Mouse (Mus musculus): ENCODE measurements at regions not wholly inside any gene's neighbourhood (a gene's known extent, or its start where the extent isn't known, plus 50 kb on each side); places are given as distances from the start of the nearest gene placed in this dataset.

DNA sequence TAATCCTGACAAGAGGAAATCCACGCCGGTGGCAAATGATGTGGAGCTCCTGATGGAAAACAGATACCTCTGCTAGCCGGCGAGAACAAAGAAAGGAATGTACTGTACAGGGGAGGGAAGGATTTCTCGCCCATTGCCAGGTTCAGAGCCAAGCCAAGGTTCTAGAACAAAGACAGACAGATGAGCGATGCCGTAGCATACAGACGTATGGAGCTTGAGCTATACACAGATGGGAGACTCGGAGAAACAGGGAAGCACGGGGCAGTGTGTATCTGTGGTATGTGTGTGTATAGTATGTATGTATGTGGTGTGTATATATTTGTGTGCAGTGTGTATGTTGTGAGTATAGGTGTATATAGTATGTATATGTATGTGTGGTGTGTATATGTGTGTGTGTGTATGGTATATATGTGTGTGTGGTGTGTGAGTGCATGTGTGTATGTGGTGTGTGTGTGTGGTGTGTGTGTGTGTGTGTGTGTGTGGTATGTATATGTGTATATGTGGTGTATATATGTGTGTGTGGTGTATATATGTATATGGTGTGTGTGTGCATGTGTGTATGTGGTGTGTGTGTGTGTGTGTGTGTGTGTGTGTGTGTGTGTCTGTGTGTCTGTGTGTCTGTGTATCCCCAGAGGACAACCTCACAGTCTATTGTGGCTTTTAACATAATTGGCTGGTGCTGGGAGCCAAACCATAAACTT, 140.6 kb downstream of the Cand1 start:
- TF ChIP-seq CTCF (conservative IDR thresholded peaks at IDR 0.05; ENCODE audit: low read length) = no peak
- TF ChIP-seq POU5F1 (IDR thresholded peaks at IDR 0.05; ENCODE audit: borderline replicate concordance, low read length) = no peak
- TF ChIP-seq NANOG (IDR thresholded peaks at IDR 0.05; ENCODE audit: borderline replicate concordance, low read length) = no peak

Data from E14TG2a.4 (cell line).